Mouse (Mus musculus): ENCODE measurements around the gene Gm49392. TPM values are rescaled to one million over a fixed set of nuclear protein-coding genes. Genes with fewer than 3 reads are reported as not detected.

The Gm49392 gene
- total RNA-seq, 4 experiments from 2014 or later: 0.46 TPM; not detected in 3

Other genes starting within 250 kb of the Gm49392 start
- gene BC051665, start 110.5 kb downstream of the Gm49392 start, total RNA-seq (2022): not detected
- not detected for gene Ctsll3, start 94.0 kb downstream of the Gm49392 start, total RNA-seq (2022)
- not detected for gene 4930486L24Rik, start 32.4 kb downstream of the Gm49392 start, total RNA-seq (2022)
- 1 to 10 TPM in 2 of 4 experiments, under 1 TPM in 2; 0.46 to 3.3 (median 1.5) TPM for gene Ctla2b, start 553 bp upstream of the Gm49392 start, total RNA-seq (2022)
- not detected for gene Tpbpb, start 8.0 kb upstream of the Gm49392 start, total RNA-seq (2022)
- not detected for gene Gm49393, start 38.7 kb upstream of the Gm49392 start, total RNA-seq (2022)
- 1 to 10 TPM in 1 of 4 experiments, under 1 TPM in 1, not detected in 2; 0.68 to 1.1 TPM for gene Gm49391, start 39.7 kb upstream of the Gm49392 start, total RNA-seq (2022)
- 10 to 100 TPM; 11.5 to 22.1 (median 14.0) TPM for gene Ctla2a, start 39.7 kb upstream of the Gm49392 start, total RNA-seq (2022)
- not detected for gene Tpbpa, start 45.1 kb upstream of the Gm49392 start, total RNA-seq (2022)
- gene Ctsj, start 109.1 kb upstream of the Gm49392 start, total RNA-seq (2022): not detected
- gene Ctsq, start 143.7 kb upstream of the Gm49392 start, total RNA-seq (2022): not detected

All from left cerebral cortex, adult 8-10 months (tissue).